Mouse (Mus musculus): Measurements from ENCODE around the gene Fmnl2. TPM values are rescaled to one million over a fixed set of nuclear protein-coding genes. Genes with fewer than 3 reads are reported as not detected.
A peak's percentile ranks its signal among the peaks of the same experiment; 100 is the strongest.

Gene Fmnl2
- polyA plus RNA-seq, 1 experiment from 2014 or later: 10.2 TPM

GRCm38 (mm10) chr2:53057291-53057690, 199.6 kb downstream of the Fmnl2 start:
- ATAC-seq (ENCODE audit: insufficient number of reproducible peaks, insufficient read depth, low FRiP score, low read depth): no peak
- Histone ChIP-seq H3K4me3 (ENCODE audit: low read depth, low read length) (no peak overlapping the region), H3K27ac (ENCODE audit: low read length) (no peak overlapping the region), H3K9me3 (ENCODE audit: control insufficient read depth, low read depth, low read length) (no peaks in the 10 kb centered on the region), H3K27me3 (ENCODE audit: control insufficient read depth, insufficient read depth, low read length) (no peaks in the 10 kb centered on the region), H3K36me3 (ENCODE audit: control insufficient read depth, insufficient read depth, low read length) (no peaks in the 10 kb centered on the region), H3K4me1 (ENCODE audit: control insufficient read depth, insufficient read depth, low read length) (no peaks in the 10 kb centered on the region; the same call in 1 of the 2 replicates), H3K4me2 (replicated peaks; ENCODE audit: low read depth, low read length) (no peak overlapping the region), H3K9ac (replicated peaks; ENCODE audit: low read depth, low read length) (no peak overlapping the region)
- 58% methylated on average over 2 of the region's 2 CpGs for WGBS

- WGBS: 86% methylated on average over 9 of the region's 9 CpGs
- H3K27ac ChIP-seq (ENCODE audit: low read length): no peak overlapping the region
- no peak for ATAC-seq (ENCODE audit: insufficient number of reproducible peaks, insufficient read depth, low FRiP score, low read depth)
- H3K9ac ChIP-seq (replicated peaks; ENCODE audit: low read depth, low read length): no peak overlapping the region
- no peak overlapping the region for H3K4me2 ChIP-seq (replicated peaks; ENCODE audit: low read depth, low read length)
- H3K36me3 ChIP-seq (ENCODE audit: control insufficient read depth, insufficient read depth, low read length): no peaks in the 10 kb centered on the region
- H3K4me3 ChIP-seq (ENCODE audit: low read depth, low read length): no peak overlapping the region
- no peaks in the 10 kb centered on the region for H3K9me3 ChIP-seq (ENCODE audit: control insufficient read depth, low read depth, low read length)
- H3K27me3 ChIP-seq (ENCODE audit: control insufficient read depth, insufficient read depth, low read length): no peaks in the 10 kb centered on the region
- no peaks in the 10 kb centered on the region for H3K4me1 ChIP-seq (ENCODE audit: control insufficient read depth, insufficient read depth, low read length)
These were observed 203.8 kb downstream of the Fmnl2 start for GRCm38 (mm10) chr2:53061363-53062000.

GRCm38 (mm10) chr2:53066973-53067372, 209.3 kb downstream of the Fmnl2 start:
- H3K36me3 ChIP-seq (ENCODE audit: control insufficient read depth, insufficient read depth, low read length): no peaks in the 10 kb centered on the region
- H3K9me3 ChIP-seq (ENCODE audit: control insufficient read depth, low read depth, low read length): no peaks in the 10 kb centered on the region
- no peak overlapping the region for H3K27ac ChIP-seq (ENCODE audit: low read length)
- no peak overlapping the region for H3K4me2 ChIP-seq (replicated peaks; ENCODE audit: low read depth, low read length)
- ATAC-seq (ENCODE audit: insufficient number of reproducible peaks, insufficient read depth, low FRiP score, low read depth): no peak
- H3K9ac ChIP-seq (replicated peaks; ENCODE audit: low read depth, low read length): no peak overlapping the region
- no peak overlapping the region for H3K4me3 ChIP-seq (ENCODE audit: low read depth, low read length)
- no peaks in the 10 kb centered on the region for H3K27me3 ChIP-seq (ENCODE audit: control insufficient read depth, insufficient read depth, low read length)
- 95% methylated on average over 2 of the region's 2 CpGs for WGBS
- peaks cover 3% of the 10 kb centered on the region; the same call in 1 of the 2 replicates for H3K4me1 ChIP-seq (ENCODE audit: control insufficient read depth, insufficient read depth, low read length)

- Histone ChIP-seq H3K9ac (replicated peaks; ENCODE audit: low read depth, low read length) (no peak overlapping the region), H3K36me3 (ENCODE audit: control insufficient read depth, insufficient read depth, low read length) (no peaks in the 10 kb centered on the region), H3K9me3 (ENCODE audit: control insufficient read depth, low read depth, low read length) (no peaks in the 10 kb centered on the region), H3K27ac (ENCODE audit: low read length) (no peak overlapping the region), H3K4me2 (replicated peaks; ENCODE audit: low read depth, low read length) (no peak overlapping the region), H3K4me3 (ENCODE audit: low read depth, low read length) (no peak overlapping the region), H3K27me3 (ENCODE audit: control insufficient read depth, insufficient read depth, low read length) (no peaks in the 10 kb centered on the region), H3K4me1 (ENCODE audit: control insufficient read depth, insufficient read depth, low read length) (peaks cover 3% of the 10 kb centered on the region; the same call in 1 of the 2 replicates)
- WGBS: 14% methylated on average over 1 of the region's 1 CpGs
- peak; percentile 78; the same call in 1 of the 2 replicates for ATAC-seq (ENCODE audit: insufficient number of reproducible peaks, insufficient read depth, low FRiP score, low read depth)
These were observed 212.9 kb downstream of the Fmnl2 start for GRCm38 (mm10) chr2:53070607-53071006.

GRCm38 (mm10) chr2:53079693-53080286, 222.1 kb downstream of the Fmnl2 start:
- Histone ChIP-seq H3K9ac (replicated peaks; ENCODE audit: low read depth, low read length) (no peak overlapping the region), H3K4me2 (replicated peaks; ENCODE audit: low read depth, low read length) (no peak overlapping the region), H3K4me3 (ENCODE audit: low read depth, low read length) (no peak overlapping the region), H3K36me3 (ENCODE audit: control insufficient read depth, insufficient read depth, low read length) (no peaks in the 10 kb centered on the region), H3K9me3 (ENCODE audit: control insufficient read depth, low read depth, low read length) (no peaks in the 10 kb centered on the region), H3K4me1 (ENCODE audit: control insufficient read depth, insufficient read depth, low read length) (no peaks in the 10 kb centered on the region), H3K27ac (ENCODE audit: low read length) (no peak overlapping the region), H3K27me3 (ENCODE audit: control insufficient read depth, insufficient read depth, low read length) (no peaks in the 10 kb centered on the region)
- 85% methylated on average over 2 of the region's 2 CpGs for WGBS
- no peak for ATAC-seq (ENCODE audit: insufficient number of reproducible peaks, insufficient read depth, low FRiP score, low read depth)

GRCm38 (mm10) chr2:53082045-53082444, 224.4 kb downstream of the Fmnl2 start:
- Histone ChIP-seq H3K4me3 (ENCODE audit: low read depth, low read length) (no peak overlapping the region), H3K27ac (ENCODE audit: low read length) (no peak overlapping the region), H3K4me2 (replicated peaks; ENCODE audit: low read depth, low read length) (no peak overlapping the region), H3K4me1 (ENCODE audit: control insufficient read depth, insufficient read depth, low read length) (no peaks in the 10 kb centered on the region), H3K9me3 (ENCODE audit: control insufficient read depth, low read depth, low read length) (no peaks in the 10 kb centered on the region), H3K27me3 (ENCODE audit: control insufficient read depth, insufficient read depth, low read length) (no peaks in the 10 kb centered on the region), H3K9ac (replicated peaks; ENCODE audit: low read depth, low read length) (no peak overlapping the region), H3K36me3 (ENCODE audit: control insufficient read depth, insufficient read depth, low read length) (no peaks in the 10 kb centered on the region)
- WGBS: 94% methylated on average over 4 of the region's 4 CpGs
- ATAC-seq (ENCODE audit: insufficient number of reproducible peaks, insufficient read depth, low FRiP score, low read depth): no peak

- Histone ChIP-seq H3K9me3 (ENCODE audit: control insufficient read depth, low read depth, low read length) (no peaks in the 10 kb centered on the region), H3K4me3 (ENCODE audit: low read depth, low read length) (no peak overlapping the region), H3K36me3 (ENCODE audit: control insufficient read depth, insufficient read depth, low read length) (no peaks in the 10 kb centered on the region), H3K27ac (ENCODE audit: low read length) (no peak overlapping the region), H3K27me3 (ENCODE audit: control insufficient read depth, insufficient read depth, low read length) (no peaks in the 10 kb centered on the region), H3K9ac (replicated peaks; ENCODE audit: low read depth, low read length) (no peak overlapping the region), H3K4me2 (replicated peaks; ENCODE audit: low read depth, low read length) (no peak overlapping the region), H3K4me1 (ENCODE audit: control insufficient read depth, insufficient read depth, low read length) (no peaks in the 10 kb centered on the region)
- ATAC-seq (ENCODE audit: insufficient number of reproducible peaks, insufficient read depth, low FRiP score, low read depth): no peak
- 84% methylated on average over 5 of the region's 5 CpGs for WGBS
These were observed 224.8 kb downstream of the Fmnl2 start for GRCm38 (mm10) chr2:53082501-53082900.

GRCm38 (mm10) chr2:53083241-53083640, 225.6 kb downstream of the Fmnl2 start:
- no peak for ATAC-seq (ENCODE audit: insufficient number of reproducible peaks, insufficient read depth, low FRiP score, low read depth)
- H3K4me3 ChIP-seq (ENCODE audit: low read depth, low read length): no peak overlapping the region
- no peak overlapping the region for H3K4me2 ChIP-seq (replicated peaks; ENCODE audit: low read depth, low read length)
- no peak overlapping the region for H3K9ac ChIP-seq (replicated peaks; ENCODE audit: low read depth, low read length)
- H3K4me1 ChIP-seq (ENCODE audit: control insufficient read depth, insufficient read depth, low read length): no peaks in the 10 kb centered on the region
- no peaks in the 10 kb centered on the region for H3K36me3 ChIP-seq (ENCODE audit: control insufficient read depth, insufficient read depth, low read length)
- WGBS: 33% methylated on average over 1 of the region's 1 CpGs
- H3K27me3 ChIP-seq (ENCODE audit: control insufficient read depth, insufficient read depth, low read length): no peaks in the 10 kb centered on the region
- H3K27ac ChIP-seq (ENCODE audit: low read length): no peak overlapping the region
- H3K9me3 ChIP-seq (ENCODE audit: control insufficient read depth, low read depth, low read length): no peaks in the 10 kb centered on the region

Measured in stomach, embryonic 14.5 days (tissue).